Mouse (Mus musculus) kidney, adult 2 months (tissue): ENCODE results near the gene Mzf1. TPM values are rescaled to one million over a fixed set of nuclear protein-coding genes. Genes with fewer than 3 reads are reported as not detected.

Experiments used
- DNase-seq: peaks from one replicate; pipeline ENCODE4 v3.0.0; 2021
- H3K27ac ChIP-seq: fragments of 200-500 bp; 2 replicates; pipeline ENCODE4 v1.5.1; 2012; ENCODE audit warnings: low read depth, low read length, control low read depth, inconsistent platforms; ENCODE audit not compliant: insufficient read depth
- H3K27me3 ChIP-seq: fragments of 200-500 bp; replicated peaks from 2 replicates; pipeline ENCODE4 v1.6.1; 2012; ENCODE audit warnings: mild to moderate bottlenecking, moderate library complexity, low read length, inconsistent platforms; ENCODE audit not compliant: control insufficient read depth, insufficient read depth
- H3K36me3 ChIP-seq: fragments of 200-500 bp; 2 replicates; pipeline ENCODE4 v1.6.1; 2012; ENCODE audit warnings: mild to moderate bottlenecking, moderate library complexity, low read length, inconsistent platforms; ENCODE audit not compliant: control insufficient read depth, insufficient read depth
- H3K4me1 ChIP-seq: fragments of 200-500 bp; 2 replicates; pipeline ENCODE4 v1.6.1; 2011; ENCODE audit warnings: low read length; ENCODE audit not compliant: control insufficient read depth, insufficient read depth
- H3K4me3 ChIP-seq: fragments of 200-500 bp; 2 replicates; pipeline ENCODE4 v1.5.1; 2011; ENCODE audit warnings: mild to moderate bottlenecking, low read depth, low read length, control low read depth; ENCODE audit not compliant: insufficient read depth
- CTCF ChIP-seq: fragments of 200-500 bp; conservative IDR thresholded peaks from 2 replicates; pipeline ENCODE4 v1.5.1; 2011; ENCODE audit warnings: low read depth, mild to moderate bottlenecking, control low read depth, low read length, moderate library complexity, mixed read lengths; ENCODE audit not compliant: insufficient read depth, insufficient read length
- POLR2A ChIP-seq: fragments of 200-500 bp; IDR thresholded peaks from one replicate; pipeline ENCODE4 v1.6.1; 2011; ENCODE audit warnings: low read depth, low read length, control low read depth
- WGBS: fragments of 180-500 bp; shearing (Covaris S2); methylation state at CpG from one replicate; pipeline ENCODE4 v1.1.7; 2018; 5-methylcytosine and 5-hydroxymethylcytosine counted together
- polyA plus RNA-seq: library from polyadenylated mRNA; depleted of rRNA; stranded (reverse); fragments of >200 nt; gene quantifications from 2 replicates; pipeline ENCODE4 v1.2.3, GENCODE M21; 2012; rRNA removed

Mzf1 gene
- polyA plus RNA-seq, 1 experiment = 1.3 TPM

GRCm38 (mm10) chr7:13003380-13003779, 51.2 kb downstream of the Mzf1 start:
- no peak for DNase-seq
- 76% methylated on average over 5 of the region's 5 CpGs for WGBS
- no peaks in the 10 kb centered on the region for H3K4me1 ChIP-seq
- TF ChIP-seq POLR2A (no peak), CTCF (no peak)
- no peaks in the 10 kb centered on the region for H3K27me3 ChIP-seq
- no peaks in the 10 kb centered on the region for H3K36me3 ChIP-seq
- no peak overlapping the region for H3K4me3 ChIP-seq
- H3K27ac ChIP-seq = no peak overlapping the region

GRCm38 (mm10) chr7:13001584-13001983, 53.0 kb downstream of the Mzf1 start:
- DNase-seq = no peak
- Histone ChIP-seq H3K27me3 (no peaks in the 10 kb centered on the region), H3K27ac (no peak overlapping the region), H3K4me3 (no peak overlapping the region), H3K4me1 (no peaks in the 10 kb centered on the region), H3K36me3 (no peaks in the 10 kb centered on the region)
- 73% methylated on average over 1 of the region's 1 CpGs for WGBS
- TF ChIP-seq POLR2A = no peak
- TF ChIP-seq CTCF = no peak

GRCm38 (mm10) chr7:12998851-12999250, 55.7 kb downstream of the Mzf1 start, which contains the start of gene Trim28:
Gene Trim28 (plus strand): TSS chr7:12999114.
- Histone ChIP-seq H3K4me1 (no peaks in the 10 kb centered on the region), H3K27ac (no peak within 1 kb of the TSS), H3K36me3 (no peaks in the 10 kb centered on the region), H3K27me3 (no peaks in the 10 kb centered on the region), H3K4me3 (no peak within 1 kb of the TSS)
- 89% methylated on average over 3 of the region's 3 CpGs for WGBS
- no peak for DNase-seq
- TF ChIP-seq CTCF = no peak

- H3K36me3 ChIP-seq = no peaks in the 10 kb centered on the region
- WGBS = 67% methylated on average over 5 of the region's 5 CpGs
- no peak for TF ChIP-seq POLR2A
- no peak for TF ChIP-seq CTCF
- no peak within 1 kb of the TSS for H3K27ac ChIP-seq
- H3K4me3 ChIP-seq = no peak within 1 kb of the TSS
- no peak for DNase-seq
- no peaks in the 10 kb centered on the region for H3K27me3 ChIP-seq
- no peaks in the 10 kb centered on the region for H3K4me1 ChIP-seq
These were observed 56.5 kb downstream of the Mzf1 start, which contains the start of gene Slc27a5 for GRCm38 (mm10) chr7:12998053-12998452. Gene Slc27a5 (minus strand): TSS chr7:12998192.

- no peak overlapping the region for H3K27ac ChIP-seq
- TF ChIP-seq POLR2A (no peak), CTCF (no peak)
- no peak for DNase-seq
- no peak overlapping the region for H3K4me3 ChIP-seq
- H3K27me3 ChIP-seq = no peaks in the 10 kb centered on the region
- H3K36me3 ChIP-seq = no peaks in the 10 kb centered on the region
- H3K4me1 ChIP-seq = no peaks in the 10 kb centered on the region
- WGBS = 75% methylated on average over 5 of the region's 5 CpGs
These were observed 57.3 kb downstream of the Mzf1 start for GRCm38 (mm10) chr7:12997230-12997629.

GRCm38 (mm10) chr7:12995862-12996261, 58.7 kb downstream of the Mzf1 start:
- Histone ChIP-seq H3K27me3 (no peaks in the 10 kb centered on the region), H3K36me3 (no peaks in the 10 kb centered on the region), H3K4me3 (no peak overlapping the region), H3K27ac (no peak overlapping the region), H3K4me1 (no peaks in the 10 kb centered on the region)
- TF ChIP-seq POLR2A = no peak
- TF ChIP-seq CTCF = no peak
- no peak for DNase-seq

- H3K27ac ChIP-seq = no peak overlapping the region
- no peak for TF ChIP-seq POLR2A
- TF ChIP-seq CTCF = no peak
- H3K36me3 ChIP-seq = no peaks in the 10 kb centered on the region
- DNase-seq = no peak
- H3K4me1 ChIP-seq = no peaks in the 10 kb centered on the region
- H3K4me3 ChIP-seq = no peak overlapping the region
- H3K27me3 ChIP-seq = no peaks in the 10 kb centered on the region
- WGBS = 89% methylated on average over 10 of the region's 10 CpGs
These were observed 61.4 kb downstream of the Mzf1 start for GRCm38 (mm10) chr7:12993148-12993547.

Other genes with a start within 250 kb of the Mzf1 start
- 1.1 and 1.7 TPM in 2 replicates for gene Zfp329, start 235.9 kb downstream of the Mzf1 start, polyA plus RNA-seq
- gene Zfp110, start 220.0 kb downstream of the Mzf1 start, polyA plus RNA-seq = 7.7 and 9.4 TPM in 2 replicates
- 1.3 and 1.4 TPM in 2 replicates for gene Zfp128, start 173.6 kb downstream of the Mzf1 start, polyA plus RNA-seq
- 11.6 and 12.5 TPM in 2 replicates for gene Zscan22, start 156.9 kb downstream of the Mzf1 start, polyA plus RNA-seq
- gene Rps5, start 132.5 kb downstream of the Mzf1 start, polyA plus RNA-seq = 1,384 and 1,441 TPM in 2 replicates
- 0.08 and 0.11 TPM in 2 replicates for gene Rnf225, start 127.3 kb downstream of the Mzf1 start, polyA plus RNA-seq
- 4.8 and 5.9 TPM in 2 replicates for gene Zfp324, start 88.9 kb downstream of the Mzf1 start, polyA plus RNA-seq
- gene Zfp446, start 76.9 kb downstream of the Mzf1 start, polyA plus RNA-seq = 5.4 and 6.2 TPM in 2 replicates
- 0.56 and 0.69 TPM in 2 replicates for gene Slc27a5, start 56.6 kb downstream of the Mzf1 start, polyA plus RNA-seq
- 186 and 191 TPM in 2 replicates for gene Trim28, start 55.6 kb downstream of the Mzf1 start, polyA plus RNA-seq
- gene Zbtb45, start 44.7 kb downstream of the Mzf1 start, polyA plus RNA-seq = 14.1 and 15.0 TPM in 2 replicates
- gene Chmp2a, start 20.0 kb downstream of the Mzf1 start, polyA plus RNA-seq = 103 and 134 TPM in 2 replicates
- gene Ube2m, start 16.5 kb downstream of the Mzf1 start, polyA plus RNA-seq = 231 and 249 TPM in 2 replicates
- not detected in 2 replicates for gene Vmn1r85, start 40.4 kb upstream of the Mzf1 start, polyA plus RNA-seq
- not detected in 2 replicates for gene Vmn1r86, start 65.2 kb upstream of the Mzf1 start, polyA plus RNA-seq
- gene Vmn1r87, start 85.4 kb upstream of the Mzf1 start, polyA plus RNA-seq = not detected in 2 replicates
- not detected in 2 replicates for gene Vmn1r88, start 104.8 kb upstream of the Mzf1 start, polyA plus RNA-seq
- gene Vmn1r89, start 158.3 kb upstream of the Mzf1 start, polyA plus RNA-seq = not detected in 2 replicates
- 3.4 TPM in 2 replicates for gene Lig1, start 222.5 kb upstream of the Mzf1 start, polyA plus RNA-seq
- gene Zswim9, start 224.0 kb upstream of the Mzf1 start, polyA plus RNA-seq = 3.2 and 4.0 TPM in 2 replicates